Mouse (Mus musculus): ENCODE data around the gene Igfals. TPM values are rescaled to one million over a fixed set of nuclear protein-coding genes. Genes with fewer than 3 reads are reported as not detected.

Gene Igfals
- polyA plus RNA-seq, 1 experiment from 2014 or later, result not detected

- no peaks in the 10 kb centered on the region for H3K9me3 ChIP-seq (ENCODE audit: control insufficient read depth, low read length)
- no peak for ATAC-seq
- no peak overlapping the region for H3K4me3 ChIP-seq (ENCODE audit: low read length)
- H3K9ac ChIP-seq (ENCODE audit: low read depth, low read length), result no peak overlapping the region; the same call in 1 of the 2 replicates
- no peaks in the 10 kb centered on the region for H3K27me3 ChIP-seq (replicated peaks; ENCODE audit: control insufficient read depth, insufficient read depth, low read length)
- H3K4me2 ChIP-seq (ENCODE audit: low read length), result no peak overlapping the region
- no peak overlapping the region for H3K27ac ChIP-seq (ENCODE audit: low read depth, low read length)
- WGBS, result 90% methylated on average over 3 of the region's 3 CpGs
- peaks cover 40% of the 10 kb centered on the region for H3K4me1 ChIP-seq (ENCODE audit: control insufficient read depth, insufficient read depth, low read depth, low read length)
- H3K36me3 ChIP-seq (ENCODE audit: control insufficient read depth, insufficient read depth, low read length), result peaks cover 36% of the 10 kb centered on the region
Observed at GRCm38 (mm10) chr17:24888862-24889261, 23.1 kb downstream of the Igfals start.

- Histone ChIP-seq H3K4me2 (ENCODE audit: low read length) (no peak overlapping the region), H3K4me1 (ENCODE audit: control insufficient read depth, insufficient read depth, low read depth, low read length) (peaks cover 40% of the 10 kb centered on the region), H3K27ac (ENCODE audit: low read depth, low read length) (no peak overlapping the region), H3K9me3 (ENCODE audit: control insufficient read depth, low read length) (no peaks in the 10 kb centered on the region), H3K36me3 (ENCODE audit: control insufficient read depth, insufficient read depth, low read length) (peaks cover 36% of the 10 kb centered on the region), H3K9ac (ENCODE audit: low read depth, low read length) (no peak overlapping the region), H3K4me3 (ENCODE audit: low read length) (no peak overlapping the region), H3K27me3 (replicated peaks; ENCODE audit: control insufficient read depth, insufficient read depth, low read length) (no peaks in the 10 kb centered on the region)
- 85% methylated on average over 19 of the region's 19 CpGs for WGBS
- no peak for ATAC-seq
Observed at GRCm38 (mm10) chr17:24890151-24891092, 24.6 kb downstream of the Igfals start.

- WGBS, result 83% methylated on average over 12 of the region's 13 CpGs
- no peak overlapping the region for H3K9ac ChIP-seq (ENCODE audit: low read depth, low read length)
Observed at GRCm38 (mm10) chr17:24891321-24891720, 25.5 kb downstream of the Igfals start.

GRCm38 (mm10) chr17:24892785-24893184, 27.0 kb downstream of the Igfals start:
- H3K4me3 ChIP-seq (ENCODE audit: low read length), result no peak overlapping the region
- H3K4me1 ChIP-seq (ENCODE audit: control insufficient read depth, insufficient read depth, low read depth, low read length), result peaks cover 48% of the 10 kb centered on the region
- no peaks in the 10 kb centered on the region for H3K9me3 ChIP-seq (ENCODE audit: control insufficient read depth, low read length)
- H3K27me3 ChIP-seq (replicated peaks; ENCODE audit: control insufficient read depth, insufficient read depth, low read length), result no peaks in the 10 kb centered on the region
- 90% methylated on average over 12 of the region's 12 CpGs for WGBS
- H3K4me2 ChIP-seq (ENCODE audit: low read length), result no peak overlapping the region
- ATAC-seq, result no peak
- peaks cover 41% of the 10 kb centered on the region for H3K36me3 ChIP-seq (ENCODE audit: control insufficient read depth, insufficient read depth, low read length)
- no peak overlapping the region for H3K27ac ChIP-seq (ENCODE audit: low read depth, low read length)
- no peak overlapping the region for H3K9ac ChIP-seq (ENCODE audit: low read depth, low read length)

More at GRCm38 (mm10) chr17:24891321-24891720, 25.5 kb downstream of the Igfals start:
- Histone ChIP-seq H3K4me3 (ENCODE audit: low read length) (no peak overlapping the region), H3K27ac (ENCODE audit: low read depth, low read length) (no peak overlapping the region), H3K4me2 (ENCODE audit: low read length) (no peak overlapping the region), H3K36me3 (ENCODE audit: control insufficient read depth, insufficient read depth, low read length) (peaks cover 36% of the 10 kb centered on the region), H3K4me1 (ENCODE audit: control insufficient read depth, insufficient read depth, low read depth, low read length) (peaks cover 44% of the 10 kb centered on the region), H3K27me3 (replicated peaks; ENCODE audit: control insufficient read depth, insufficient read depth, low read length) (no peaks in the 10 kb centered on the region), H3K9me3 (ENCODE audit: control insufficient read depth, low read length) (no peaks in the 10 kb centered on the region)
- no peak for ATAC-seq

- 92% methylated on average over 2 of the region's 2 CpGs for WGBS
- H3K9me3 ChIP-seq (ENCODE audit: control insufficient read depth, low read length), result no peaks in the 10 kb centered on the region
- H3K9ac ChIP-seq (ENCODE audit: low read depth, low read length), result no peak overlapping the region
- H3K36me3 ChIP-seq (ENCODE audit: control insufficient read depth, insufficient read depth, low read length), result peaks cover 45% of the 10 kb centered on the region
- H3K27ac ChIP-seq (ENCODE audit: low read depth, low read length), result no peak overlapping the region
- H3K27me3 ChIP-seq (replicated peaks; ENCODE audit: control insufficient read depth, insufficient read depth, low read length), result no peaks in the 10 kb centered on the region
- no peak overlapping the region for H3K4me3 ChIP-seq (ENCODE audit: low read length)
- no peak for ATAC-seq
- peaks cover 48% of the 10 kb centered on the region for H3K4me1 ChIP-seq (ENCODE audit: control insufficient read depth, insufficient read depth, low read depth, low read length)
- H3K4me2 ChIP-seq (ENCODE audit: low read length), result no peak overlapping the region
Observed at GRCm38 (mm10) chr17:24893276-24893675, 27.5 kb downstream of the Igfals start.

GRCm38 (mm10) chr17:24894061-24894994, 28.5 kb downstream of the Igfals start:
- H3K4me1 ChIP-seq (ENCODE audit: control insufficient read depth, insufficient read depth, low read depth, low read length), result peaks cover 44% of the 10 kb centered on the region
- WGBS, result 11% methylated on average over 31 of the region's 31 CpGs
- no peaks in the 10 kb centered on the region for H3K9me3 ChIP-seq (ENCODE audit: control insufficient read depth, low read length)
- peak; percentile 41 for ATAC-seq
- peak overlapping the region; percentile 83 for H3K27ac ChIP-seq (ENCODE audit: low read depth, low read length)
- peak overlapping the region; percentile 97 for H3K4me2 ChIP-seq (ENCODE audit: low read length)
- peak overlapping the region; percentile 73 for H3K4me3 ChIP-seq (ENCODE audit: low read length)
- H3K9ac ChIP-seq (ENCODE audit: low read depth, low read length), result peak overlapping the region; percentile 90
- peaks cover 49% of the 10 kb centered on the region for H3K36me3 ChIP-seq (ENCODE audit: control insufficient read depth, insufficient read depth, low read length)
- H3K27me3 ChIP-seq (replicated peaks; ENCODE audit: control insufficient read depth, insufficient read depth, low read length), result no peaks in the 10 kb centered on the region

GRCm38 (mm10) chr17:24894995-24895547, 29.3 kb downstream of the Igfals start, which contains the start of the genes Eme2 and Mrps34:
Eme2 (minus strand) TSS chr17:24895087.
Mrps34 (plus strand) TSS chr17:24895116.
- H3K4me3 ChIP-seq (ENCODE audit: low read length), result peak within 1 kb of the TSS; percentile 73
- H3K9ac ChIP-seq (ENCODE audit: low read depth, low read length), result peak within 1 kb of the TSS; percentile 90
- peaks cover 41% of the 10 kb centered on the region for H3K4me1 ChIP-seq (ENCODE audit: control insufficient read depth, insufficient read depth, low read depth, low read length)
- peak within 1 kb of the TSS; percentile 88 for H3K27ac ChIP-seq (ENCODE audit: low read depth, low read length)
- H3K36me3 ChIP-seq (ENCODE audit: control insufficient read depth, insufficient read depth, low read length), result peaks cover 55% of the 10 kb centered on the region
- peak; percentile 73 for ATAC-seq
- H3K4me2 ChIP-seq (ENCODE audit: low read length), result peak within 1 kb of the TSS; percentile 97
- WGBS, result 0% methylated on average over 62 of the region's 62 CpGs
- no peaks in the 10 kb centered on the region for H3K9me3 ChIP-seq (ENCODE audit: control insufficient read depth, low read length)
- H3K27me3 ChIP-seq (replicated peaks; ENCODE audit: control insufficient read depth, insufficient read depth, low read length), result no peaks in the 10 kb centered on the region

GRCm38 (mm10) chr17:24895571-24896240, 29.9 kb downstream of the Igfals start:
- Histone ChIP-seq H3K27me3 (replicated peaks; ENCODE audit: control insufficient read depth, insufficient read depth, low read length) (no peaks in the 10 kb centered on the region), H3K36me3 (ENCODE audit: control insufficient read depth, insufficient read depth, low read length) (peaks cover 57% of the 10 kb centered on the region), H3K4me3 (ENCODE audit: low read length) (peak overlapping the region; percentile 73), H3K4me2 (ENCODE audit: low read length) (peak overlapping the region; percentile 97), H3K9me3 (ENCODE audit: control insufficient read depth, low read length) (no peaks in the 10 kb centered on the region), H3K9ac (ENCODE audit: low read depth, low read length) (peak overlapping the region; percentile 90), H3K27ac (ENCODE audit: low read depth, low read length) (peak overlapping the region; percentile 88), H3K4me1 (ENCODE audit: control insufficient read depth, insufficient read depth, low read depth, low read length) (peaks cover 41% of the 10 kb centered on the region)
- 7% methylated on average over 23 of the region's 23 CpGs for WGBS
- ATAC-seq, result no peak

Measured in hindbrain, embryonic 16.5 days (tissue).